8 mouse cellular contexts compared by ENCODE assay signal in the genomic region with DNA sequence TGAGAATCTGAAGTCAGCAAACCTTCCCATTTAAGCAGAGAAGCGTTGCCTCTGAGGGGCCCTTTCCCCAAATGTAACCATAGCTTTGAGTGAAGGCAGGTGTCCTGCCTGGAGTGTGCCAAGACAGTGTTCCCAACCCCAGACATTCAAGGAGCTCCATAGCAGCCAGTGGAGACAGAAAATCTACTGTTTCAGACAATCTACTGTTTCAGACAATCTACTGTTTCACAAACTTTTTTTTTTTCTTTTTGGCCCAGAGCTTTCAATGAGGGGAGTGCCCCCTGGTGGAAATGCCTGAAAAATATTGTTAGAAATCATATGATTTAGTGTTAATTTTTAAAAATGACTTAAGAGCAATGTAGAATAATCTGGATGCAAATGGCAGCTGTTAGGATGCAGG. TPM values are rescaled to one million over a fixed set of nuclear protein-coding genes. Genes with fewer than 3 reads are reported as not detected.
DNase-seq lines count a peak whose midpoint lies in the region; ATAC-seq and TF ChIP-seq lines count a peak whose summit lies in the region.

No protein-coding gene starts in this region.

- H3K9ac ChIP-seq in lung, embryonic 14.5 days, result no peak overlapping the region

- no peak for DNase-seq in gastrocnemius, adult 2 months
- DNase-seq in gastrocnemius, adult 8-10 months (ENCODE audit: low spot score in 2 of 2), result no peak
- DNase-seq in lung, embryonic 14.5 days, result peak; percentile 77
- no peak for DNase-seq in lung, adult 18-20 months
- DNase-seq in T-cell, adult 2 months (ENCODE audit: low spot score), result peak; percentile 46
- no peak for DNase-seq in thymus, postnatal 36 days
- no peak for DNase-seq in frontal cortex, postnatal 10 days (ENCODE audit: low spot score in 2 of 2)

- no peak overlapping the region for H3K27ac ChIP-seq in gastrocnemius, adult 2 months
- no peak overlapping the region for H3K27ac ChIP-seq in lung, embryonic 14.5 days (ENCODE audit: low read depth)

- no peaks in the 10 kb centered on the region for H3K27me3 ChIP-seq in lung, embryonic 14.5 days (ENCODE audit: insufficient read depth, low read length)

- 61% methylated on average over 1 of the region's 1 CpGs for WGBS in lung, embryonic 14.5 days

- intact Hi-C loops in gastrocnemius, adult 2 months (cut with DNase I), result loop anchor here (10.0 kb wide), 1 partner anchor 273 kb away; no protein-coding TSS in a partner anchor

- TF ChIP-seq CTCF in gastrocnemius, adult 2 months (IDR thresholded peaks at IDR 0.05), result peak; percentile 61
- TF ChIP-seq CTCF in lung, embryonic 14.5 days (IDR thresholded peaks at IDR 0.05; ENCODE audit: low read depth), result peak; percentile 56

- no peak overlapping the region for H3K4me3 ChIP-seq in gastrocnemius, adult 2 months
- H3K4me3 ChIP-seq in lung, embryonic 14.5 days (ENCODE audit: low read depth, low read length), result no peak overlapping the region

- H3K9me3 ChIP-seq in lung, embryonic 14.5 days (ENCODE audit: low read depth, low read length), result no peaks in the 10 kb centered on the region

- no peak overlapping the region for H3K4me2 ChIP-seq in lung, embryonic 14.5 days

- no peaks in the 10 kb centered on the region for H3K4me1 ChIP-seq in lung, embryonic 14.5 days (ENCODE audit: insufficient read depth)

- 0 out of 2 replicates have a peak, but pooled peaks cover 8% of the 10 kb centered on the region for H3K36me3 ChIP-seq in lung, embryonic 14.5 days (ENCODE audit: insufficient read depth)

- ATAC-seq in lung, embryonic 14.5 days (ENCODE audit: insufficient read depth), result no peak
- ATAC-seq in megakaryocyte, adult 5-6 weeks (ENCODE audit: poor library complexity, severe bottlenecking), result peak; percentile 67

RNA-seq across cellular contexts. Expression of a gene that starts 55.3 kb away (rescaled TPM):
- 10 to 100 TPM; 68.6 to 72.7 TPM for total RNA-seq in gastrocnemius, adult 2 months (2021)
- 100 to 1,000 TPM in 1 of 4 experiments, 10 to 100 TPM in 3; 69.8 to 101 (median 87.3) TPM for total RNA-seq in gastrocnemius, adult 8-10 months (2022)
- 10.6 and 11.8 TPM in 2 replicates for polyA plus RNA-seq in lung, embryonic 14.5 days (2014; fragmentation: Nextera tagmentation; extraction: Ambion mirVana)
- 21.9 and 25.3 TPM in 2 replicates for total RNA-seq in megakaryocyte, adult 5-6 weeks (2015)
- total RNA-seq in megakaryocyte, adult 5-6 weeks (2017), result 8.7 and 15.9 TPM in 2 replicates

Comparison
In these comparisons a context has a peak if more than half of its experiments do, and no peak if none do; other contexts are left out.
1. DNase-seq: peak in lung, embryonic 14.5 days (single experiment) and T-cell, adult 2 months (single experiment); none in gastrocnemius, adult 2 months (single experiment), gastrocnemius, adult 8-10 months (0 of 2), lung, adult 18-20 months (0 of 2), thymus, postnatal 36 days (0 of 2) and frontal cortex, postnatal 10 days (0 of 2).